In genomic region chr17:31606424-31606823, GRCm38 (mm10) we compare ENCODE assay signal across 19 mouse cellular contexts. TPM values are rescaled to one million over a fixed set of nuclear protein-coding genes. Genes with fewer than 3 reads are reported as not detected.
A peak's percentile ranks its signal among the peaks of the same experiment; 100 is the strongest.
DNase-seq lines count a peak whose midpoint lies in the region; ATAC-seq and TF ChIP-seq lines count a peak whose summit lies in the region.
"Had no signal": no experiment of that assay in that cellular context is flagged by ENCODE, and none has a peak within 500 bp of the region (broad histone marks: within the 10 kb centered on the region; RNA-seq: fewer than 3 reads in every experiment).

No protein-coding gene starts in this region.

- no peak overlapping the region for H3K4me3 ChIP-seq in gastrocnemius, adult 2 months
- H3K4me3 ChIP-seq in liver, postnatal 0 days (ENCODE audit: low read depth, low read length): no peak overlapping the region
- H3K4me3 ChIP-seq in liver, embryonic 11.5 days (ENCODE audit: low read depth, low read length): no peak overlapping the region
- H3K4me3 ChIP-seq: embryonic facial prominence, embryonic 13.5 days; forebrain, embryonic 12.5 days; midbrain, embryonic 10.5 days; myocyte had no signal

- H3K36me3 ChIP-seq in liver, postnatal 0 days (replicated peaks; ENCODE audit: insufficient read depth, low read length): peaks cover 26% of the 10 kb centered on the region
- H3K36me3 ChIP-seq in liver, embryonic 11.5 days (ENCODE audit: control insufficient read depth, insufficient read depth, low read length): peaks cover 5% of the 10 kb centered on the region; the same call in 1 of the 2 replicates

- no peak overlapping the region for H3K27ac ChIP-seq in gastrocnemius, adult 2 months
- no peak overlapping the region for H3K27ac ChIP-seq in liver, postnatal 0 days (ENCODE audit: low read depth)
- H3K27ac ChIP-seq in liver, embryonic 11.5 days (ENCODE audit: low read depth, low read length): no peak overlapping the region
- H3K27ac ChIP-seq: embryonic facial prominence, embryonic 13.5 days; forebrain, embryonic 12.5 days; midbrain, embryonic 10.5 days had no signal

- POLR2A ChIA-PET in Patski (lab: Charles Lee): interaction anchor here (0.6 kb wide), 2 partner anchors 89 to 280 kb away, joined by 3 to 5 read pairs; no protein-coding TSS in a partner anchor

- TF ChIP-seq CTCF in gastrocnemius, adult 2 months (IDR thresholded peaks at IDR 0.05): peak; percentile 34; the same call in 1 of the 2 replicates
- peak; percentile 32 for TF ChIP-seq CTCF in liver, postnatal 0 days (IDR thresholded peaks at IDR 0.05; ENCODE audit: low read depth)
- TF ChIP-seq CTCF in Patski (IDR thresholded peaks at IDR 0.05): no peak

- no peaks in the 10 kb centered on the region for H3K27me3 ChIP-seq in liver, postnatal 0 days (ENCODE audit: insufficient read depth, low read length)
- no peaks in the 10 kb centered on the region for H3K27me3 ChIP-seq in liver, embryonic 11.5 days (replicated peaks; ENCODE audit: control insufficient read depth, insufficient read depth, low read length)
- H3K27me3 ChIP-seq in Patski: no peaks in the 10 kb centered on the region
- H3K27me3 ChIP-seq: embryonic facial prominence, embryonic 13.5 days; forebrain, embryonic 12.5 days had no signal

- no peak for DNase-seq in gastrocnemius, adult 2 months
- DNase-seq in gastrocnemius, adult 8-10 months (ENCODE audit: low spot score in 2 of 2): no peak
- no peak for DNase-seq in liver, postnatal 0 days
- DNase-seq in liver, embryonic 11.5 days (ENCODE audit: low spot score): no peak
- peak; percentile 17 for DNase-seq in A20 (ENCODE audit: low read depth, low spot score)
- no peak for DNase-seq in Patski (ENCODE audit: low read depth, low spot score)
- DNase-seq in spleen, postnatal 14 days (ENCODE audit: low spot score in 2 of 2): no peak
- DNase-seq: adrenal gland, postnatal 10 days; heart, postnatal 10 days; left cerebral cortex, postnatal 4 days; lung, adult 18-20 months; right cerebral cortex, postnatal 14 days; thymus, postnatal 36 days had no signal

- no peak overlapping the region for H3K4me2 ChIP-seq in liver, postnatal 0 days (ENCODE audit: low read depth, low read length)
- H3K4me2 ChIP-seq in liver, embryonic 11.5 days: no peak overlapping the region
- H3K4me2 ChIP-seq: embryonic facial prominence, embryonic 13.5 days; forebrain, embryonic 12.5 days had no signal

- CTCF ChIA-PET in Patski (lab: Charles Lee): interaction anchor here (0.6 to 1.6 kb wide), 3 partner anchors 10 to 88 kb away, joined by 3 read pairs; no protein-coding TSS in a partner anchor

- WGBS in liver, postnatal 0 days (ENCODE audit: insufficient replicate concordance): 77% methylated on average over 7 of the region's 7 CpGs
- 79% methylated on average over 7 of the region's 7 CpGs for WGBS in liver, embryonic 11.5 days

- ATAC-seq in liver, postnatal 0 days: no peak
- no peak for ATAC-seq in liver, embryonic 11.5 days (replicated peaks; ENCODE audit: low FRiP score)
- ATAC-seq in Patski: peak; percentile 39
- ATAC-seq in activated CD4-positive, CD25-positive, alpha-beta regulatory T cell, adult 4 months: no peak
- ATAC-seq: hindbrain, embryonic 16.5 days had no signal

- in situ Hi-C loops in Patski (cut with MboI; ENCODE audit: low pct_unique_long_range_greater_than_20kb): no loop called here

- H3K9me3 ChIP-seq in liver, postnatal 0 days (ENCODE audit: low read length): no peaks in the 10 kb centered on the region
- no peaks in the 10 kb centered on the region for H3K9me3 ChIP-seq in liver, embryonic 11.5 days (ENCODE audit: control insufficient read depth, low read length)
- H3K9me3 ChIP-seq: embryonic facial prominence, embryonic 13.5 days; forebrain, embryonic 12.5 days; midbrain, embryonic 10.5 days had no signal

- TF ChIP-seq EP300 in liver, postnatal 0 days (IDR thresholded peaks at IDR 0.05; ENCODE audit: low read depth): no peak

- no peaks in the 10 kb centered on the region for H3K4me1 ChIP-seq in liver, postnatal 0 days (ENCODE audit: insufficient read depth)
- no peaks in the 10 kb centered on the region for H3K4me1 ChIP-seq in liver, embryonic 11.5 days (replicated peaks; ENCODE audit: control insufficient read depth, insufficient read depth, low read length)
- H3K4me1 ChIP-seq: embryonic facial prominence, embryonic 13.5 days; forebrain, embryonic 12.5 days; midbrain, embryonic 10.5 days had no signal

- H3K9ac ChIP-seq in liver, postnatal 0 days (replicated peaks): no peak overlapping the region
- H3K9ac ChIP-seq in liver, embryonic 11.5 days (ENCODE audit: low read depth, low read length): no peak overlapping the region
- H3K9ac ChIP-seq: embryonic facial prominence, embryonic 13.5 days; forebrain, embryonic 12.5 days had no signal

- intact Hi-C loops in gastrocnemius, adult 2 months (cut with DNase I): no loop called here

RNA-seq across cellular contexts. Expression of gene Cbs, which starts 30.6 kb away (rescaled TPM):
- total RNA-seq in gastrocnemius, adult 2 months (2021): under 1 TPM; 0.82 to 0.95 TPM
- total RNA-seq in gastrocnemius, adult 8-10 months (2022): 1 to 10 TPM in 1 of 4 experiments, under 1 TPM in 3; 0.31 to 1.4 (median 0.76) TPM
- 63.7 and 70.1 TPM in 2 replicates for polyA plus RNA-seq in liver, postnatal 0 days (2015; fragmentation: Nextera tagmentation; extraction: Ambion mirVana)
- polyA plus RNA-seq in liver, embryonic 11.5 days (2014; fragmentation: Nextera tagmentation; extraction: Ambion mirVana): 7.3 and 8.3 TPM in 2 replicates
- 17.4 TPM for polyA plus RNA-seq in Patski (2021)
- under 1 TPM in 1 of 2 experiments, not detected in 1; 0.05 TPM for polyA plus RNA-seq in activated CD4-positive, CD25-positive, alpha-beta regulatory T cell, adult 4 months (2017; shearing (Covaris generic))

RNA-seq across cellular contexts. Expression of gene Pknox1, which starts 41.9 kb away (rescaled TPM):
- 1 to 10 TPM; 7.0 to 7.1 TPM for total RNA-seq in gastrocnemius, adult 2 months (2021)
- total RNA-seq in gastrocnemius, adult 8-10 months (2022): 10 to 100 TPM in 1 of 4 experiments, 1 to 10 TPM in 3; 5.6 to 10.3 (median 7.2) TPM
- polyA plus RNA-seq in liver, postnatal 0 days (2015; fragmentation: Nextera tagmentation; extraction: Ambion mirVana): 5.5 and 6.1 TPM in 2 replicates
- 25.4 and 25.8 TPM in 2 replicates for polyA plus RNA-seq in liver, embryonic 11.5 days (2014; fragmentation: Nextera tagmentation; extraction: Ambion mirVana)
- polyA plus RNA-seq in Patski (2021): 17.8 TPM
- 10 to 100 TPM; 42.0 to 44.1 TPM for polyA plus RNA-seq in activated CD4-positive, CD25-positive, alpha-beta regulatory T cell, adult 4 months (2017; shearing (Covaris generic))

RNA-seq across cellular contexts. Expression of gene U2af1, which starts 52.3 kb away (rescaled TPM):
- 10 to 100 TPM; 67.8 to 68.3 TPM for total RNA-seq in gastrocnemius, adult 2 months (2021)
- 10 to 100 TPM; 52.9 to 72.0 (median 65.9) TPM for total RNA-seq in gastrocnemius, adult 8-10 months (2022)
- polyA plus RNA-seq in liver, postnatal 0 days (2015; fragmentation: Nextera tagmentation; extraction: Ambion mirVana): 118 and 124 TPM in 2 replicates
- polyA plus RNA-seq in liver, embryonic 11.5 days (2014; fragmentation: Nextera tagmentation; extraction: Ambion mirVana): 188 and 210 TPM in 2 replicates
- polyA plus RNA-seq in Patski (2021): 167 TPM
- 10 to 100 TPM; 60.6 to 77.9 TPM for polyA plus RNA-seq in activated CD4-positive, CD25-positive, alpha-beta regulatory T cell, adult 4 months (2017; shearing (Covaris generic))
